Mouse (Mus musculus) common myeloid progenitor, adult 5-6 weeks (primary cell): Measurements from ENCODE around the gene Acsbg2. TPM values are rescaled to one million over a fixed set of nuclear protein-coding genes. Genes with fewer than 3 reads are reported as not detected.

Source experiments
- ATAC-seq: replicated peaks from 2 replicates; pipeline ENCODE4 v1.8.0; 2016; ENCODE audit warnings: low read depth, mild to moderate bottlenecking, moderate TSS enrichment, inconsistent platforms; ENCODE audit not compliant: poor library complexity, severe bottlenecking
- total RNA-seq: library from RNA; stranded (forward); fragments of 200-1000, 187-1606 nt; gene quantifications from 2 replicates; pipeline ENCODE4 v1.2.3, GENCODE M21; 2017

Gene Acsbg2
- total RNA-seq, 1 experiment from 2014 or later, result not detected

- no peak for ATAC-seq
Measured at GRCm38 (mm10) chr17:56830411-56831110, 43.7 kb downstream of the Acsbg2 start, which contains the start of gene Rfx2. Gene Rfx2 (minus strand): TSS chr17:56831013.

GRCm38 (mm10) chr17:56829795-56830194, 44.5 kb downstream of the Acsbg2 start:
- no peak for ATAC-seq

GRCm38 (mm10) chr17:56829171-56829570, 45.1 kb downstream of the Acsbg2 start:
- no peak for ATAC-seq

- ATAC-seq, result peak; percentile 59
Measured at GRCm38 (mm10) chr17:56826718-56827117, 47.5 kb downstream of the Acsbg2 start.

- ATAC-seq, result no peak
Measured at GRCm38 (mm10) chr17:56823352-56823751, 50.9 kb downstream of the Acsbg2 start.

- ATAC-seq, result no peak
Measured at GRCm38 (mm10) chr17:56822380-56822779, 51.9 kb downstream of the Acsbg2 start.

- peak; percentile 92 for ATAC-seq
Measured at GRCm38 (mm10) chr17:56819694-56820111, 54.5 kb downstream of the Acsbg2 start.

GRCm38 (mm10) chr17:56819032-56819545, 55.2 kb downstream of the Acsbg2 start:
- ATAC-seq, result peak; percentile 19

GRCm38 (mm10) chr17:56818067-56818636, 56.1 kb downstream of the Acsbg2 start:
- no peak for ATAC-seq

GRCm38 (mm10) chr17:56815057-56815345, 59.2 kb downstream of the Acsbg2 start:
- no peak for ATAC-seq

GRCm38 (mm10) chr17:56814316-56815056, 59.8 kb downstream of the Acsbg2 start:
- ATAC-seq, result peak; percentile 67

GRCm38 (mm10) chr17:56810245-56810644, 64.0 kb downstream of the Acsbg2 start:
- peak; percentile 61 for ATAC-seq

GRCm38 (mm10) chr17:56808518-56808917, 65.7 kb downstream of the Acsbg2 start:
- peak; percentile 74 for ATAC-seq

GRCm38 (mm10) chr17:56805784-56806183, 68.5 kb downstream of the Acsbg2 start:
- no peak for ATAC-seq

- no peak for ATAC-seq
Measured at GRCm38 (mm10) chr17:56804952-56805351, 69.3 kb downstream of the Acsbg2 start.

- ATAC-seq, result no peak
Measured at GRCm38 (mm10) chr17:56802065-56802464, 72.2 kb downstream of the Acsbg2 start.

- no peak for ATAC-seq
Measured at GRCm38 (mm10) chr17:56799276-56799675, 75.0 kb downstream of the Acsbg2 start.

GRCm38 (mm10) chr17:56793614-56794319, 80.5 kb downstream of the Acsbg2 start:
- ATAC-seq, result no peak; the same call in 1 of the 2 replicates
